Mouse (Mus musculus): Measurements from ENCODE around the gene Adarb2. TPM values are rescaled to one million over a fixed set of nuclear protein-coding genes. Genes with fewer than 3 reads are reported as not detected.

Gene Adarb2
- total and polyA plus RNA-seq, 2 experiments, result 0.09 TPM; not detected in 1

DNA sequence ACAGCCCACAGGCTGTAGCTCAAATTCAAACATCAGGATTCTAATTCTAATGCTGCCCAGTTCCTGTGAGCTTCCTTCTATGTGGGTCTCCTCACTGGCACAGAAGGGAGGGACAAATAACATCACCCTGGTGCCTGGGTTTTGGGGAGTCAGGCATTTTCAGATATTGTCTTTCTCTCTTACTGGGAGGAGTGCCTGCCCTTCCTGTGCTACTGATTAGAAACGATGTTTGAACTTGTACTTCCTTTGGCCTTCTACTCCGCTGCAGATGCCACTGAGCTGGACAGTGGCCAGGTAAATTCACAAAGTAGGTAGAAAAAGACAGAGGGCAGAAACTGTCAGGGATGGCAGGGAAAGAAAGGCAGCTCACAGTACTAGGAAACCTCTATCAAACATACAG is 439.4 kb downstream of the Adarb2 start:
- no peaks in the 10 kb centered on the region for H3K4me1 ChIP-seq (ENCODE audit: control insufficient read depth, insufficient read depth, low read length)
- no peak overlapping the region for H3K4me3 ChIP-seq (ENCODE audit: insufficient read depth, low read depth, low read length)
- WGBS, result 36% methylated on average over 2 of the region's 2 CpGs
- no peak overlapping the region for H3K27ac ChIP-seq (replicated peaks; ENCODE audit: insufficient read depth, low read depth, low read length)
- H3K27me3 ChIP-seq (ENCODE audit: control insufficient read depth, insufficient read depth, low read length), result no peaks in the 10 kb centered on the region
- H3K9ac ChIP-seq (ENCODE audit: low read depth, low read length), result no peak overlapping the region
- TF ChIP-seq POLR2A (IDR thresholded peaks at IDR 0.05; ENCODE audit: extremely low read depth, insufficient read depth, low read length), result no peak
- no peak for TF ChIP-seq CTCF (IDR thresholded peaks at IDR 0.05; ENCODE audit: low read depth, low read length)
- H3K79me2 ChIP-seq (ENCODE audit: control insufficient read depth, insufficient read depth, low read length), result no peaks in the 10 kb centered on the region
- H3K36me3 ChIP-seq (ENCODE audit: control insufficient read depth, insufficient read depth, low read length), result no peaks in the 10 kb centered on the region
- DNase-seq (ENCODE audit: extremely low read depth, low read depth, low spot score), result no peak

DNA sequence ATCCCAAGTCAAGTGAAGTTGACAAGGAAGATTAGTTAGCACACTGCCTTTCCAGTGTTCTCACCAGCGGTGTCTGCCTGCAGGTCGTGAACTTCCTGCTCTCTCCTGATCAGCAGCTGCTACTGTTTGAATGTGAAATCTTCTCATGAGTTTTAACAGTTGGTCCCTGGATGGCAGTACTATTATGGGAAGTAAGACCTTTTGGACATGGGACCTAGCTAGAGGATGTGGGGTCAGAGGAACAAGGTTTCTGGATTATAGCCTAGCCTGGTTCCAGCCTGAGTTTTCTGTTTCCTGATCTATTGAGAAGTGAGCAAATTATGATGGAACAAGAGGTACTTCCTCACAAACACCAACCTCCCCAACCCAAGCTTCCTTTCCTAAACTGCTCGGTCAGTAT is 441.3 kb downstream of the Adarb2 start:
- H3K27ac ChIP-seq (replicated peaks; ENCODE audit: insufficient read depth, low read depth, low read length), result peak overlapping the region; percentile 31
- WGBS, result 63% methylated on average over 3 of the region's 3 CpGs
- H3K9ac ChIP-seq (ENCODE audit: low read depth, low read length), result no peak overlapping the region
- no peak overlapping the region for H3K4me3 ChIP-seq (ENCODE audit: insufficient read depth, low read depth, low read length)
- no peak for TF ChIP-seq POLR2A (IDR thresholded peaks at IDR 0.05; ENCODE audit: extremely low read depth, insufficient read depth, low read length)
- no peak for TF ChIP-seq CTCF (IDR thresholded peaks at IDR 0.05; ENCODE audit: low read depth, low read length)
- peak; percentile 39 for DNase-seq (ENCODE audit: extremely low read depth, low read depth, low spot score)
- H3K4me1 ChIP-seq (ENCODE audit: control insufficient read depth, insufficient read depth, low read length), result no peaks in the 10 kb centered on the region
- H3K27me3 ChIP-seq (ENCODE audit: control insufficient read depth, insufficient read depth, low read length), result no peaks in the 10 kb centered on the region
- no peaks in the 10 kb centered on the region for H3K36me3 ChIP-seq (ENCODE audit: control insufficient read depth, insufficient read depth, low read length)
- no peaks in the 10 kb centered on the region for H3K79me2 ChIP-seq (ENCODE audit: control insufficient read depth, insufficient read depth, low read length)

GRCm38 (mm10) chr13:8644805-8645679 is 442.4 kb downstream of the Adarb2 start:
- peak overlapping the region; percentile 41; the same call in 1 of the 2 replicates for H3K27ac ChIP-seq (replicated peaks; ENCODE audit: insufficient read depth, low read depth, low read length)
- H3K4me1 ChIP-seq (ENCODE audit: control insufficient read depth, insufficient read depth, low read length), result no peaks in the 10 kb centered on the region
- H3K36me3 ChIP-seq (ENCODE audit: control insufficient read depth, insufficient read depth, low read length), result no peaks in the 10 kb centered on the region
- H3K27me3 ChIP-seq (ENCODE audit: control insufficient read depth, insufficient read depth, low read length), result no peaks in the 10 kb centered on the region
- 58% methylated on average over 9 of the region's 9 CpGs for WGBS
- no peak overlapping the region for H3K4me3 ChIP-seq (ENCODE audit: insufficient read depth, low read depth, low read length)
- DNase-seq (ENCODE audit: extremely low read depth, low read depth, low spot score), result peak; percentile 35
- TF ChIP-seq POLR2A (IDR thresholded peaks at IDR 0.05; ENCODE audit: extremely low read depth, insufficient read depth, low read length), result no peak
- TF ChIP-seq CTCF (IDR thresholded peaks at IDR 0.05; ENCODE audit: low read depth, low read length), result no peak
- H3K9ac ChIP-seq (ENCODE audit: low read depth, low read length), result no peak overlapping the region
- no peaks in the 10 kb centered on the region for H3K79me2 ChIP-seq (ENCODE audit: control insufficient read depth, insufficient read depth, low read length)

GRCm38 (mm10) chr13:8649261-8649660 is 446.6 kb downstream of the Adarb2 start:
- no peak overlapping the region for H3K4me3 ChIP-seq (ENCODE audit: insufficient read depth, low read depth, low read length)
- no peak for DNase-seq (ENCODE audit: extremely low read depth, low read depth, low spot score)
- no peaks in the 10 kb centered on the region for H3K79me2 ChIP-seq (ENCODE audit: control insufficient read depth, insufficient read depth, low read length)
- 67% methylated on average over 2 of the region's 2 CpGs for WGBS
- no peaks in the 10 kb centered on the region for H3K36me3 ChIP-seq (ENCODE audit: control insufficient read depth, insufficient read depth, low read length)
- H3K4me1 ChIP-seq (ENCODE audit: control insufficient read depth, insufficient read depth, low read length), result no peaks in the 10 kb centered on the region
- TF ChIP-seq CTCF (IDR thresholded peaks at IDR 0.05; ENCODE audit: low read depth, low read length) (no peak), POLR2A (IDR thresholded peaks at IDR 0.05; ENCODE audit: extremely low read depth, insufficient read depth, low read length) (no peak)
- no peaks in the 10 kb centered on the region for H3K27me3 ChIP-seq (ENCODE audit: control insufficient read depth, insufficient read depth, low read length)
- no peak overlapping the region for H3K9ac ChIP-seq (ENCODE audit: low read depth, low read length)
- no peak overlapping the region for H3K27ac ChIP-seq (replicated peaks; ENCODE audit: insufficient read depth, low read depth, low read length)

- no peaks in the 10 kb centered on the region for H3K27me3 ChIP-seq (ENCODE audit: control insufficient read depth, insufficient read depth, low read length)
- WGBS, result 95% methylated on average over 9 of the region's 9 CpGs
- no peak overlapping the region for H3K9ac ChIP-seq (ENCODE audit: low read depth, low read length)
- DNase-seq (ENCODE audit: extremely low read depth, low read depth, low spot score), result no peak
- TF ChIP-seq CTCF (IDR thresholded peaks at IDR 0.05; ENCODE audit: low read depth, low read length), result no peak
- TF ChIP-seq POLR2A (IDR thresholded peaks at IDR 0.05; ENCODE audit: extremely low read depth, insufficient read depth, low read length), result no peak
- no peaks in the 10 kb centered on the region for H3K36me3 ChIP-seq (ENCODE audit: control insufficient read depth, insufficient read depth, low read length)
- no peak overlapping the region for H3K4me3 ChIP-seq (ENCODE audit: insufficient read depth, low read depth, low read length)
- H3K27ac ChIP-seq (replicated peaks; ENCODE audit: insufficient read depth, low read depth, low read length), result no peak overlapping the region
- no peaks in the 10 kb centered on the region for H3K79me2 ChIP-seq (ENCODE audit: control insufficient read depth, insufficient read depth, low read length)
- H3K4me1 ChIP-seq (ENCODE audit: control insufficient read depth, insufficient read depth, low read length), result no peaks in the 10 kb centered on the region
Measured at GRCm38 (mm10) chr13:8664615-8665240, 462.1 kb downstream of the Adarb2 start.
